Mouse (Mus musculus) midbrain, embryonic 13.5 days (tissue): ENCODE results near the gene Calca. TPM values are rescaled to one million over a fixed set of nuclear protein-coding genes. Genes with fewer than 3 reads are reported as not detected.

Experiments used
- polyA plus RNA-seq: library from polyadenylated mRNA; unstranded; fragments of >200 nt; fragmentation: Nextera tagmentation; extraction: Ambion mirVana; gene quantifications from 2 replicates; pipeline ENCODE4 v1.2.1, GENCODE M21; 2015

Gene Calca
- polyA plus RNA-seq, 1 experiment from 2014 or later, result 7.0 TPM

Other genes starting within 250 kb of the Calca start
- 4.3 and 4.9 TPM in 2 replicates for gene Pde3b, start 221.1 kb downstream of the Calca start, polyA plus RNA-seq
- gene Cyp2r1, start 73.4 kb downstream of the Calca start, polyA plus RNA-seq, result 0.68 and 0.90 TPM in 2 replicates
- gene Calcb, start 82.3 kb upstream of the Calca start, polyA plus RNA-seq, result 0.16 TPM in 1 of 2 replicates, not detected in the other
- gene Insc, start 107.3 kb upstream of the Calca start, polyA plus RNA-seq, result 1.0 and 1.7 TPM in 2 replicates